Mouse (Mus musculus): ENCODE measurements around the gene Trappc13. TPM values are rescaled to one million over a fixed set of nuclear protein-coding genes. Genes with fewer than 3 reads are reported as not detected.

Gene Trappc13
- total RNA-seq, 4 experiments from 2014 or later: 46.5 to 60.9 (median 53.8) TPM

- DNase-seq (ENCODE audit: low spot score in 2 of 2): peak; percentile 25 to 44
These were observed 63.4 kb downstream of the Trappc13 start for GRCm38 (mm10) chr13:104114827-104115226.

- DNase-seq (ENCODE audit: low spot score in 2 of 2): no peak
These were observed 64.5 kb downstream of the Trappc13 start for GRCm38 (mm10) chr13:104113782-104114181.

GRCm38 (mm10) chr13:104112266-104112900 lies 65.9 kb downstream of the Trappc13 start:
- no peak for DNase-seq (ENCODE audit: low spot score in 2 of 2)

- no peak for DNase-seq (ENCODE audit: low spot score in 2 of 2)
These were observed 67.7 kb downstream of the Trappc13 start for GRCm38 (mm10) chr13:104110526-104110925.

GRCm38 (mm10) chr13:104109816-104110521 lies 68.3 kb downstream of the Trappc13 start:
- DNase-seq (ENCODE audit: low spot score in 2 of 2): peak; percentile 53 to 68

- DNase-seq (ENCODE audit: low spot score in 2 of 2): peak; percentile 66 to 80
These were observed 68.9 kb downstream of the Trappc13 start, which contains the start of the genes Nln and Sgtb for GRCm38 (mm10) chr13:104109288-104109815. TSS of gene Nln (minus strand) at chr13:104109614. TSS of gene Sgtb (plus strand) at chr13:104109741.

- DNase-seq (ENCODE audit: low spot score in 2 of 2): no peak
These were observed 69.5 kb downstream of the Trappc13 start for GRCm38 (mm10) chr13:104108651-104109287.

GRCm38 (mm10) chr13:104101606-104102235 lies 76.5 kb downstream of the Trappc13 start:
- DNase-seq (ENCODE audit: low spot score in 2 of 2): no peak

GRCm38 (mm10) chr13:104100416-104100815 lies 77.9 kb downstream of the Trappc13 start:
- no peak for DNase-seq (ENCODE audit: low spot score in 2 of 2)

GRCm38 (mm10) chr13:104097190-104097589 lies 81.1 kb downstream of the Trappc13 start:
- DNase-seq (ENCODE audit: low spot score in 2 of 2): no peak

GRCm38 (mm10) chr13:104095955-104096354 lies 82.3 kb downstream of the Trappc13 start:
- DNase-seq (ENCODE audit: low spot score in 2 of 2): no peak

GRCm38 (mm10) chr13:104094531-104095385 lies 83.5 kb downstream of the Trappc13 start:
- DNase-seq (ENCODE audit: low spot score in 2 of 2): no peak

Other genes starting within 250 kb of the Trappc13 start
- gene Nln, start 68.9 kb downstream of the Trappc13 start, total RNA-seq (2022): 10 to 100 TPM; 19.4 to 28.1 (median 23.6) TPM
- gene Sgtb, start 68.7 kb downstream of the Trappc13 start, total RNA-seq (2022): 10 to 100 TPM; 75.3 to 86.2 (median 80.2) TPM
- 10 to 100 TPM; 52.7 to 66.7 (median 58.9) TPM for gene Trim23, start 328 bp upstream of the Trappc13 start, total RNA-seq (2022)
- 1 to 10 TPM in 2 of 4 experiments, under 1 TPM in 2; 0.63 to 1.5 (median 1.2) TPM for gene Cenpk, start 50.1 kb upstream of the Trappc13 start, total RNA-seq (2022)
- gene Ppwd1, start 50.4 kb upstream of the Trappc13 start, total RNA-seq (2022): 10 to 100 TPM; 13.4 to 16.2 (median 14.7) TPM
- 1 to 10 TPM; 3.8 to 4.9 (median 4.2) TPM for gene Adamts6, start 109.4 kb upstream of the Trappc13 start, total RNA-seq (2022)